Mouse (Mus musculus) heart, postnatal 0 days (tissue): Measurements from ENCODE around the gene Snx7. TPM values are rescaled to one million over a fixed set of nuclear protein-coding genes. Genes with fewer than 3 reads are reported as not detected.
A peak's percentile ranks its signal among the peaks of the same experiment; 100 is the strongest.

Source experiments
- ATAC-seq: fragments of 200-750 bp; cut with Nextera tagmentation; 2 replicates; pipeline ENCODE4 v1.8.0; 2017; ENCODE audit warnings: low read depth, moderate number of reproducible peaks, moderate library complexity; ENCODE audit not compliant: insufficient read depth
- DNase-seq: peaks from one replicate; pipeline ENCODE4 v3.0.0-alpha.2; 2016; ENCODE audit warnings: low spot score
- H3K27ac ChIP-seq: fragments of 300-500 bp; sonication (generic); 2 replicates; pipeline ENCODE4 v1.5.1; 2014; ENCODE audit warnings: low read depth, mild to moderate bottlenecking
- H3K27me3 ChIP-seq: fragments of 300-500 bp; sonication (generic); 2 replicates; pipeline ENCODE4 v1.6.1; 2014; ENCODE audit warnings: low read length, mixed read lengths; ENCODE audit not compliant: control insufficient read depth, insufficient read depth
- H3K36me3 ChIP-seq: fragments of 300-500 bp; sonication (generic); replicated peaks from 2 replicates; pipeline ENCODE4 v1.6.1; 2014; ENCODE audit warnings: low read length, mixed read lengths; ENCODE audit not compliant: control insufficient read depth, insufficient read depth
- H3K4me1 ChIP-seq: fragments of 300-500 bp; sonication (generic); 2 replicates; pipeline ENCODE4 v1.6.1; 2014; ENCODE audit warnings: antibody characterized with exemption; ENCODE audit not compliant: control insufficient read depth, insufficient read depth
- H3K4me2 ChIP-seq: fragments of 300-500 bp; sonication (generic); 2 replicates; pipeline ENCODE4 v1.6.1; 2014; ENCODE audit warnings: low read depth, mild to moderate bottlenecking, low read length, moderate library complexity
- H3K4me3 ChIP-seq: fragments of 300-500 bp; sonication (generic); 2 replicates; pipeline ENCODE4 v1.5.1; 2014; ENCODE audit warnings: low read depth, low read length
- H3K9ac ChIP-seq: fragments of 300-500 bp; sonication (generic); replicated peaks from 2 replicates; pipeline ENCODE4 v1.6.1; 2014; ENCODE audit warnings: low read depth, low read length, mixed read lengths
- H3K9me3 ChIP-seq: fragments of 300-500 bp; sonication (generic); replicated peaks from 2 replicates; pipeline ENCODE4 v1.6.1; 2016; ENCODE audit warnings: low read length; ENCODE audit not compliant: control insufficient read depth
- CTCF ChIP-seq: IDR thresholded peaks from 2 replicates; pipeline ENCODE4 v1.5.1; 2016; ENCODE audit warnings: antibody characterized with exemption, control low read depth, low read depth
- EP300 ChIP-seq: IDR thresholded peaks from 2 replicates; pipeline ENCODE4 v1.6.1; 2016; ENCODE audit warnings: antibody characterized with exemption, low read depth
- WGBS: fragments of 180-500 bp; shearing (Covaris S2); extraction: QIAGEN DNeasy Blood & Tissue Kit; methylation state at CpG from one replicate; pipeline ENCODE4 v1.1.7; 2014; 5-methylcytosine and 5-hydroxymethylcytosine counted together
- polyA plus RNA-seq: library from polyadenylated mRNA; unstranded; fragments of >200 nt; fragmentation: Nextera tagmentation; extraction: Ambion mirVana; gene quantifications from 2 replicates; pipeline ENCODE4 v1.2.1, GENCODE M21; 2015
- total RNA-seq: library from RNA; depleted of rRNA; stranded (reverse); fragments of >200 nt; gene quantifications from 2 replicates; pipeline ENCODE4 v1.2.3, GENCODE M21; 2014; ENCODE audit warnings: low replicate concordance

Snx7 gene
- total and polyA plus RNA-seq, 2 experiments from 2014 or later, result 19.3 to 28.5 TPM

DNA sequence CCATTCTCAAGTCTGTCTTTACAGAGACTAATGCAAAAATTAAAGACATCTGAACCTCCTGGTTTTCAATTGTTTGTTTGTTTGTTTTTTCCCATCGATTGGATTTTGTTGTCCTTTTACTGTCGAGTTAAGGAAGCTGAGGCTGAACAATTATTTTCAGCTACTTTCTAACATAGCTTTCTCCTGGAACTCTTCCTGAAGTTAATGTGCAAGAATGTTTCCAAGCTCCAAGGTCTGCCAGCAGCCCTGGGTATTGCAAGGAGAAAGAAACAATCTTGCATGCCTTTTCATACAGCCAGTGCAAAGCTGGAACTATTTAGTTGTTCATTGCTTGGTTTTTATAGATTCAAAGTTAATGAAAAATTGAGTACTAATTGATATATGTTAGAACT is 584 bp upstream of the Snx7 start:
- Histone ChIP-seq H3K36me3 (no peaks in the 10 kb centered on the region), H3K4me2 (peak overlapping the region; percentile 79), H3K9me3 (no peaks in the 10 kb centered on the region), H3K27ac (peak overlapping the region; percentile 90), H3K27me3 (no peaks in the 10 kb centered on the region), H3K4me1 (peaks cover 26% of the 10 kb centered on the region), H3K4me3 (peak overlapping the region; percentile 74), H3K9ac (peak overlapping the region; percentile 68)
- TF ChIP-seq CTCF (no peak), EP300 (no peak)
- 10% methylated on average over 2 of the region's 2 CpGs for WGBS
- DNase-seq (peak; percentile 30), ATAC-seq (no peak)

DNA sequence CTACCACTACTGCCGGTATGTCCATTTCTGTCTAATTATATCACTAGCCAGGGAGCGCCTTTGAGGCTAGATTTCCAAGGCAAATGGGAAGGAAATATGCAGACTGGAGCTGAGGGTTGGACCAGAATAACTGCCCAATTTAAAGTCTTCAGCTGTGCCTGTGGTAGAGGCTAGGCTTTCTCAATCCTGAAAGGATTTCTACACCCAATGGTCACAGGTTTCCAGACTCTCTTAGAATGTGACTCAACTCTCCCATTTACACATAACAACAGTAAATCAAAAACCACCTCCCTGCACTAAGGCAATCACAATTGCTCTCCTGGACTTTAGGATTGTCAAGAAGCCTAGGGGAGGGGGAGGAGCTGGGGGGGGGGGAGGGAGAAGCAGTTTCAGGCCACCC is 645 bp downstream of the Snx7 start:
- H3K4me2 ChIP-seq, result peak overlapping the region; percentile 79
- DNase-seq (no peak), ATAC-seq (peak; percentile 15; the same call in 1 of the 2 replicates)
- peak overlapping the region; percentile 90 for H3K27ac ChIP-seq
- no peaks in the 10 kb centered on the region for H3K9me3 ChIP-seq
- H3K4me3 ChIP-seq, result peak overlapping the region; percentile 74
- peak overlapping the region; percentile 68 for H3K9ac ChIP-seq
- WGBS, result 12% methylated on average over 2 of the region's 2 CpGs
- no peaks in the 10 kb centered on the region for H3K27me3 ChIP-seq
- peaks cover 26% of the 10 kb centered on the region for H3K4me1 ChIP-seq
- TF ChIP-seq EP300 (no peak), CTCF (no peak)
- no peaks in the 10 kb centered on the region for H3K36me3 ChIP-seq

DNA sequence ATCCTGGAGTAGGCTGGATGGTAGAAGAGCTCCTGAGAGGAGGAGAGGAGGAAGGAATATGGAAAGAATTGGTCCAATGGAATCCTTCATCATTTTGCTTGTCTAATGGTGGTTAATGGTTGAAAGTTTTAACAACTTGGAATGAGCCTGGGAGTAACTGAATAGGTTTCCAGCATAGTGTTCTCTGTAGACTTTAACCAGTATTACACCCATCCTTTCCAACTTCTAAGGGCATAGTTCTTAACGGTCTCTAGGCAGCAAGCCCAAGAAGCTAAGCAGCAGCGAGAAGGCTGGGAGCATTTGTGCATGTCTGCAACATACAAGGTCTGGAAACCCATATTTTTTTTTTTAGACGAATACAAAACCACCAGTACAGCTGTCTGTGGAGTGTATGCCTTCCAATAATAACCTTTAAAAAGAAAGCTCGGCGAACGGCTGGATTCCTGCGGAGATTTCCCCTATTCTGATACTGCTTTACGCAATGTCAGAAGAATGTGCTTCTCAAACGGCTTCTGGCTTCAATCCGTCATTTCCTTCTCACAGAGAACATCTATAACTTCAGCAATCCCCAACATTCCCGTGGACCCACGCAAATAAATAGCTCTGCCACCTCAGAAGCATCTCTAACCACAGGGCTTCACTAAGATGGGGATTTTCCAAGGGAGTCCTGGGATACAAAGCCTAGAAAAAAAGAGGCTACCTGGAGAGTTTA is 1.9 kb downstream of the Snx7 start:
- WGBS, result 27% methylated on average over 12 of the region's 12 CpGs
- H3K27ac ChIP-seq, result peak overlapping the region; percentile 38; the same call in 1 of the 2 replicates
- DNase-seq, result peak; percentile 44
- H3K4me2 ChIP-seq, result peak overlapping the region; percentile 79
- ATAC-seq, result no peak
- TF ChIP-seq CTCF (no peak), EP300 (no peak)
- H3K36me3 ChIP-seq, result no peaks in the 10 kb centered on the region
- peaks cover 31% of the 10 kb centered on the region for H3K4me1 ChIP-seq
- H3K27me3 ChIP-seq, result no peaks in the 10 kb centered on the region
- no peaks in the 10 kb centered on the region for H3K9me3 ChIP-seq
- H3K4me3 ChIP-seq, result peak overlapping the region; percentile 74
- H3K9ac ChIP-seq, result peak overlapping the region; percentile 35

DNA sequence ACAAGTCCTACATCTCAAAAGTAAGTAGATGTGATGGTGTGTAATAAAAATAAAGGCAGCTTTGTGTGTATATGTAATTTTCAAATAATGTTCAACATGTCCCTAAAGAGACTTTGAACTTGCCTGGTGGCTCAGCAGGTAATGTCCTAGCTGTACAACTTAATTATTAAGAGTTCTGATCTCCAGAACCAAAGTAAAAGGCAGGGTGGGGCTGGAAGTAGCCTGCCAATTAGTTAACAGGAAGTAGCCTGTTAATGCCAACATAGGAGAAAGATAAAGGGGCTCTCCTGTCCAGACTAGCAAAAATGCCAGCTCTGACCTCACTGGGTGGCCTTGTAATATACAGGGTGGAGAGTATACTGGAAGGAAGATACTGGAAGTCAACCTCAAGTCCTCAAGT is 3.1 kb downstream of the Snx7 start:
- TF ChIP-seq CTCF (no peak), EP300 (no peak)
- H3K4me3 ChIP-seq, result no peak overlapping the region
- no peaks in the 10 kb centered on the region for H3K9me3 ChIP-seq
- ATAC-seq (no peak), DNase-seq (no peak)
- H3K27ac ChIP-seq, result no peak overlapping the region
- H3K27me3 ChIP-seq, result no peaks in the 10 kb centered on the region
- peaks cover 31% of the 10 kb centered on the region for H3K4me1 ChIP-seq
- no peak overlapping the region for H3K9ac ChIP-seq
- no peaks in the 10 kb centered on the region for H3K36me3 ChIP-seq
- no peak overlapping the region for H3K4me2 ChIP-seq

DNA sequence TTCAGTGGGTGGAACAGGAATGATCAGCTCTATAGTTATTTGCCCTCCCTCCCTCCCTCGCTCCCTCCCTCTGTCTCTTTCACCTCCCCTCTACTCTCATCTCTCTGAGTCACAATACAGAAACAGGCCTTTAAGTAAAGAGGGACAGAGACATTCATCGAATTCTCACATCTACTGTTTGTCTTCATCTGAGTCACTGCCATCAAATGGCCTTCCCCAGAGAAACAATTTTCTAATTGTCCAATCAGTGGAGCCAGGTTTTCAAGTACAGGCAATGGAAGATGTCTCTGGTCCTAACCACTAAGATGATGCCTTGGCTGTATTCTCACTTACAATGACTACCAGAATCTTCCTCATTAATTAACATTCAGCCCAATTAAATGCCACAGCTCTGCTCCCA is 5.8 kb downstream of the Snx7 start:
- Histone ChIP-seq H3K4me2 (no peak overlapping the region), H3K27ac (no peak overlapping the region), H3K36me3 (no peaks in the 10 kb centered on the region), H3K9me3 (no peaks in the 10 kb centered on the region), H3K4me1 (peaks cover 27% of the 10 kb centered on the region), H3K4me3 (no peak overlapping the region), H3K27me3 (no peaks in the 10 kb centered on the region), H3K9ac (no peak overlapping the region)
- no peak for TF ChIP-seq CTCF
- no peak for TF ChIP-seq EP300
- ATAC-seq (no peak), DNase-seq (no peak)
- 63% methylated on average over 2 of the region's 2 CpGs for WGBS

DNA sequence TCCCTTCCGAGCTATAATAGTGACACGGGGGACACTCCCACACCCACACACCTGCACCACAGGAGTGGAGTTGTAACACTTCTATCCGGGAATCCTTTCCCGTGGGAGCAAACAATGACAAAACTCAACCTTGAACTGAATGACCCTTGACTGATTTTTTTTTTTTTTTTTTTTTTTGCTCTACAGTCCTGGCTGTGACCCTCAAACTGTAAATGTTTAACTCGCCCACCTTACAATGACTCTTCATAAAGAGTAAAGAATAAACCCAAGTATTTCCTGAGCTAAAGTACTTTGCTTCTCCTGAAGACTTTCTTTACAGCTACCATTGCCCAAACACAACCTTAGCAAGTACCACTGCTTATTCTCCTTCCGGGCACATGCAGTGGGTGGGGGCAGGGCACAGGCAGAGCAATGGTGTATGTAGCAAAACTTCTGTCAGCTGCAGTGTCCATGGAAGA is 6.7 kb downstream of the Snx7 start:
- WGBS, result 74% methylated on average over 6 of the region's 6 CpGs
- Histone ChIP-seq H3K9ac (no peak overlapping the region), H3K27me3 (no peaks in the 10 kb centered on the region), H3K9me3 (no peaks in the 10 kb centered on the region), H3K4me2 (no peak overlapping the region), H3K27ac (no peak overlapping the region), H3K4me1 (peaks cover 20% of the 10 kb centered on the region), H3K4me3 (no peak overlapping the region), H3K36me3 (no peaks in the 10 kb centered on the region)
- no peak for TF ChIP-seq EP300
- TF ChIP-seq CTCF, result no peak
- ATAC-seq (no peak), DNase-seq (no peak)
